Comparison of ENCODE assay signal across 11 mouse cellular contexts in the genomic region with DNA sequence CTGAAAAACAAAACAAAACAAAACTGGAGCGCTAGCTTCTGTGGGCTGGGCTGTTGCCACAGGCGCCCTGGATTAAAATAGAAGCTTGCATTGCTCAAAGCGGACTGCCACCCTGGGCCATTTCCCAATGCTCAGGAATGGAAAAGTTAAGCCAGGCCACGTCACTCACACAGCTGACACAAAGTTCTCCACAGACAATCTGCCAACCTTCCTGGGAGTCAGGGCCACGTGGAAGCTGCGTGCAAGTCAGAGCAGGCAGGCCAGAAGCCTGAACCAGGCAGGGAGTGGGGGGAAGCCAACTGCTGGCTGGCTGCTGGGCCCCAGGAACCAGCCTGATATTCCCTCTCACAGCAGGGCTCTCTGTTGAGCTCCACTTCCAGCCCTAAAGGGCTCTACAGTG. TPM values are rescaled to one million over a fixed set of nuclear protein-coding genes. Genes with fewer than 3 reads are reported as not detected.
DNase-seq lines count a peak whose midpoint lies in the region; ATAC-seq and TF ChIP-seq lines count a peak whose summit lies in the region.
"Had no signal": no experiment of that assay in that cellular context is flagged by ENCODE, and none has a peak within 500 bp of the region (broad histone marks: within the 10 kb centered on the region; RNA-seq: fewer than 3 reads in every experiment).

No protein-coding gene starts in this region.

- H3K9me3 ChIP-seq in heart, embryonic 10.5 days: no peaks in the 10 kb centered on the region
- H3K9me3 ChIP-seq in lung, embryonic 14.5 days (ENCODE audit: low read depth, low read length): no peaks in the 10 kb centered on the region
- no peaks in the 10 kb centered on the region for H3K9me3 ChIP-seq in midbrain, embryonic 10.5 days (replicated peaks)
- H3K9me3 ChIP-seq: hindbrain, embryonic 15.5 days; liver, embryonic 15.5 days had no signal

- no peak overlapping the region for H3K27ac ChIP-seq in heart, embryonic 10.5 days
- H3K27ac ChIP-seq in lung, embryonic 14.5 days (ENCODE audit: low read depth): no peak overlapping the region
- H3K27ac ChIP-seq in midbrain, embryonic 10.5 days (replicated peaks): no peak overlapping the region
- H3K27ac ChIP-seq: hindbrain, embryonic 15.5 days; liver, embryonic 15.5 days had no signal

- DNase-seq in heart, adult 11 months: peak; percentile 98
- DNase-seq in heart, embryonic 10.5 days (ENCODE audit: low spot score): no peak
- peak; percentile 60 for DNase-seq in adrenal gland, adult 8-10 months
- DNase-seq in gastrocnemius, postnatal 36 days: peak; percentile 39 to 56
- DNase-seq in lung, embryonic 14.5 days: peak; percentile 4
- no peak for DNase-seq in spleen, postnatal 36 days (ENCODE audit: low spot score in 2 of 2)
- DNase-seq in midbrain, embryonic 10.5 days (ENCODE audit: low spot score): no peak
- DNase-seq in embryo, embryonic 10 days (ENCODE audit: low spot score): no peak
- DNase-seq: right cerebral cortex, postnatal 14 days had no signal

- H3K4me2 ChIP-seq in lung, embryonic 14.5 days: no peak overlapping the region
- H3K4me2 ChIP-seq: hindbrain, embryonic 15.5 days; liver, embryonic 15.5 days had no signal

- H3K4me1 ChIP-seq in heart, embryonic 10.5 days: peaks cover 5% of the 10 kb centered on the region; the same call in 1 of the 2 replicates
- no peaks in the 10 kb centered on the region for H3K4me1 ChIP-seq in lung, embryonic 14.5 days (ENCODE audit: insufficient read depth)
- H3K4me1 ChIP-seq in midbrain, embryonic 10.5 days: no peaks in the 10 kb centered on the region
- H3K4me1 ChIP-seq: hindbrain, embryonic 15.5 days had no signal

- H3K27me3 ChIP-seq in heart, embryonic 10.5 days (ENCODE audit: insufficient read depth, poor library complexity, severe bottlenecking): no peaks in the 10 kb centered on the region
- H3K27me3 ChIP-seq in lung, embryonic 14.5 days (ENCODE audit: insufficient read depth, low read length): no peaks in the 10 kb centered on the region
- H3K27me3 ChIP-seq in midbrain, embryonic 10.5 days (ENCODE audit: low read depth, poor library complexity, severe bottlenecking): no peaks in the 10 kb centered on the region
- H3K27me3 ChIP-seq: hindbrain, embryonic 15.5 days; liver, embryonic 15.5 days had no signal

- TF ChIP-seq CTCF in lung, embryonic 14.5 days (IDR thresholded peaks at IDR 0.05; ENCODE audit: low read depth): no peak

- ATAC-seq in lung, embryonic 14.5 days (ENCODE audit: insufficient read depth): no peak

- H3K4me3 ChIP-seq in heart, embryonic 10.5 days: no peak overlapping the region
- H3K4me3 ChIP-seq in lung, embryonic 14.5 days (ENCODE audit: low read depth, low read length): no peak overlapping the region
- no peak overlapping the region for H3K4me3 ChIP-seq in midbrain, embryonic 10.5 days
- H3K4me3 ChIP-seq: hindbrain, embryonic 15.5 days; liver, embryonic 15.5 days had no signal

- no peak overlapping the region for H3K9ac ChIP-seq in lung, embryonic 14.5 days
- H3K9ac ChIP-seq: hindbrain, embryonic 15.5 days; liver, embryonic 15.5 days had no signal

- no peaks in the 10 kb centered on the region for H3K36me3 ChIP-seq in heart, embryonic 10.5 days
- H3K36me3 ChIP-seq in lung, embryonic 14.5 days (ENCODE audit: insufficient read depth): no peaks in the 10 kb centered on the region
- H3K36me3 ChIP-seq in midbrain, embryonic 10.5 days: no peaks in the 10 kb centered on the region
- H3K36me3 ChIP-seq: hindbrain, embryonic 15.5 days; liver, embryonic 15.5 days had no signal

- WGBS in heart, embryonic 10.5 days: 55% methylated on average over 6 of the region's 6 CpGs
- WGBS in lung, embryonic 14.5 days: 61% methylated on average over 6 of the region's 6 CpGs
- 64% methylated on average over 6 of the region's 6 CpGs for WGBS in midbrain, embryonic 10.5 days

- intact Hi-C loops in gastrocnemius, postnatal 36 days (cut with DNase I): no loop called here

RNA-seq across cellular contexts. Expression of gene Serpina12, which starts 2.8 kb away (rescaled TPM):
- not detected in 2 replicates for polyA plus RNA-seq in heart, embryonic 10.5 days (2016; fragmentation: Nextera tagmentation; extraction: Ambion mirVana)
- total RNA-seq in adrenal gland, adult 8-10 months (2022): under 1 TPM in 3 of 4 experiments, not detected in 1; 0.08 to 0.38 (median 0.28) TPM
- total RNA-seq in gastrocnemius, postnatal 36 days (2021): not detected
- polyA plus RNA-seq in lung, embryonic 14.5 days (2014; fragmentation: Nextera tagmentation; extraction: Ambion mirVana): not detected in 2 replicates
- not detected in 2 replicates for polyA plus RNA-seq in midbrain, embryonic 10.5 days (2016; fragmentation: Nextera tagmentation; extraction: Ambion mirVana)
- polyA plus RNA-seq: hindbrain, embryonic 15.5 days had no signal

RNA-seq across cellular contexts. Expression of gene Serpina9, which starts 27.8 kb away (rescaled TPM):
- 0.18 TPM in 1 of 2 replicates, not detected in the other for polyA plus RNA-seq in heart, embryonic 10.5 days (2016; fragmentation: Nextera tagmentation; extraction: Ambion mirVana)
- total RNA-seq in adrenal gland, adult 8-10 months (2022): not detected
- total RNA-seq in gastrocnemius, postnatal 36 days (2021): not detected
- not detected in 2 replicates for polyA plus RNA-seq in lung, embryonic 14.5 days (2014; fragmentation: Nextera tagmentation; extraction: Ambion mirVana)
- not detected in 2 replicates for polyA plus RNA-seq in midbrain, embryonic 10.5 days (2016; fragmentation: Nextera tagmentation; extraction: Ambion mirVana)
- polyA plus RNA-seq: liver, embryonic 15.5 days had no signal

RNA-seq across cellular contexts. Expression of gene Serpina11, which starts 51.6 kb away (rescaled TPM):
- 0.72 TPM in 1 of 2 replicates, not detected in the other for polyA plus RNA-seq in heart, embryonic 10.5 days (2016; fragmentation: Nextera tagmentation; extraction: Ambion mirVana)
- total RNA-seq in adrenal gland, adult 8-10 months (2022): not detected
- not detected for total RNA-seq in gastrocnemius, postnatal 36 days (2021)
- polyA plus RNA-seq in lung, embryonic 14.5 days (2014; fragmentation: Nextera tagmentation; extraction: Ambion mirVana): not detected in 2 replicates
- not detected in 2 replicates for polyA plus RNA-seq in midbrain, embryonic 10.5 days (2016; fragmentation: Nextera tagmentation; extraction: Ambion mirVana)
- polyA plus RNA-seq: hindbrain, embryonic 15.5 days had no signal

RNA-seq across cellular contexts. Expression of gene Serpina5, which starts 59.5 kb away (rescaled TPM):
- polyA plus RNA-seq in heart, embryonic 10.5 days (2016; fragmentation: Nextera tagmentation; extraction: Ambion mirVana): 0.10 TPM in 1 of 2 replicates, not detected in the other
- total RNA-seq in adrenal gland, adult 8-10 months (2022): 1 to 10 TPM; 1.1 to 3.3 (median 1.9) TPM
- total RNA-seq in gastrocnemius, postnatal 36 days (2021): not detected
- not detected in 2 replicates for polyA plus RNA-seq in lung, embryonic 14.5 days (2014; fragmentation: Nextera tagmentation; extraction: Ambion mirVana)
- polyA plus RNA-seq in midbrain, embryonic 10.5 days (2016; fragmentation: Nextera tagmentation; extraction: Ambion mirVana): not detected in 2 replicates
- polyA plus RNA-seq: hindbrain, embryonic 15.5 days had no signal

Comparison
In these comparisons a context has a peak if more than half of its experiments do, and no peak if none do; other contexts are left out.
1. DNase-seq: peak in heart, adult 11 months (single experiment), adrenal gland, adult 8-10 months (single experiment), gastrocnemius, postnatal 36 days (2 of 2) and lung, embryonic 14.5 days (single experiment); none in heart, embryonic 10.5 days (single experiment), spleen, postnatal 36 days (0 of 2), midbrain, embryonic 10.5 days (single experiment) and embryo, embryonic 10 days (single experiment).